10 mouse cellular contexts compared by ENCODE assay signal in genomic region chr6:146686463-146687196, GRCm38 (mm10). TPM values are rescaled to one million over a fixed set of nuclear protein-coding genes. Genes with fewer than 3 reads are reported as not detected.
DNase-seq lines count a peak whose midpoint lies in the region; ATAC-seq and TF ChIP-seq lines count a peak whose summit lies in the region.
"Had no signal": no experiment of that assay in that cellular context is flagged by ENCODE, and none has a peak within 500 bp of the region (broad histone marks: within the 10 kb centered on the region; RNA-seq: fewer than 3 reads in every experiment).

No protein-coding gene starts in this region.

- no peak overlapping the region for H3K4me3 ChIP-seq in heart, embryonic 13.5 days
- H3K4me3 ChIP-seq in intestine, postnatal 0 days (ENCODE audit: low read depth, low read length) = no peak overlapping the region
- H3K4me3 ChIP-seq: hindbrain, embryonic 12.5 days; liver, embryonic 15.5 days had no signal

- H3K36me3 ChIP-seq in heart, embryonic 13.5 days = no peaks in the 10 kb centered on the region
- H3K36me3 ChIP-seq in intestine, postnatal 0 days (ENCODE audit: control insufficient read depth, insufficient read depth) = no peaks in the 10 kb centered on the region
- H3K36me3 ChIP-seq: hindbrain, embryonic 12.5 days; liver, embryonic 15.5 days had no signal

- H3K27me3 ChIP-seq in heart, embryonic 13.5 days (replicated peaks) = no peaks in the 10 kb centered on the region
- H3K27me3 ChIP-seq in intestine, postnatal 0 days (replicated peaks; ENCODE audit: control insufficient read depth, insufficient read depth, low read length) = no peaks in the 10 kb centered on the region
- H3K27me3 ChIP-seq: hindbrain, embryonic 12.5 days; liver, embryonic 15.5 days had no signal

- peaks cover 46% of the 10 kb centered on the region for H3K4me1 ChIP-seq in heart, embryonic 13.5 days
- H3K4me1 ChIP-seq in intestine, postnatal 0 days (replicated peaks; ENCODE audit: control insufficient read depth, insufficient read depth, low read length) = no peaks in the 10 kb centered on the region
- H3K4me1 ChIP-seq: hindbrain, embryonic 12.5 days had no signal

- H3K9me3 ChIP-seq in heart, embryonic 13.5 days = peaks cover 9% of the 10 kb centered on the region
- no peaks in the 10 kb centered on the region for H3K9me3 ChIP-seq in intestine, postnatal 0 days (ENCODE audit: control insufficient read depth)
- H3K9me3 ChIP-seq: hindbrain, embryonic 12.5 days; liver, embryonic 15.5 days had no signal

- no peak for TF ChIP-seq CTCF in intestine, postnatal 0 days (IDR thresholded peaks at IDR 0.05; ENCODE audit: low read depth)

- WGBS in heart, embryonic 13.5 days = 45% methylated on average over 5 of the region's 5 CpGs
- 70% methylated on average over 5 of the region's 5 CpGs for WGBS in intestine, postnatal 0 days

- H3K4me2 ChIP-seq in heart, embryonic 13.5 days = peak overlapping the region; percentile 45
- H3K4me2 ChIP-seq in intestine, postnatal 0 days (replicated peaks; ENCODE audit: low read depth) = peak overlapping the region; percentile 28; the same call in 1 of the 2 replicates
- H3K4me2 ChIP-seq: hindbrain, embryonic 12.5 days had no signal

- ATAC-seq in heart, embryonic 13.5 days (ENCODE audit: extremely low read depth, insufficient number of reproducible peaks, low FRiP score, low TSS enrichment) = peak; percentile 31; the same call in 1 of the 2 replicates
- ATAC-seq in intestine, postnatal 0 days = peak; percentile 47

- peak overlapping the region; percentile 98 for H3K27ac ChIP-seq in heart, embryonic 13.5 days (replicated peaks)
- H3K27ac ChIP-seq in intestine, postnatal 0 days (ENCODE audit: low read depth, low read length) = no peak overlapping the region
- H3K27ac ChIP-seq: hindbrain, embryonic 12.5 days; liver, embryonic 15.5 days had no signal

- DNase-seq in heart, adult 9 months (ENCODE audit: low spot score in 2 of 2) = no peak
- DNase-seq in T-cell, adult 2 months (ENCODE audit: low spot score) = peak; percentile 3
- peak; percentile 41 to 50 for DNase-seq in natural killer cell, adult 2 months (ENCODE audit: low spot score in 2 of 2)
- DNase-seq in frontal cortex, postnatal 10 days (ENCODE audit: low spot score in 2 of 2) = no peak
- no peak for DNase-seq in Muller cell, postnatal 12 days (ENCODE audit: inconsistent ontology term)
- no peak for DNase-seq in ovary, postnatal 36 days (ENCODE audit: low spot score)

- peak overlapping the region; percentile 71 for H3K9ac ChIP-seq in heart, embryonic 13.5 days
- H3K9ac ChIP-seq in intestine, postnatal 0 days (ENCODE audit: low read depth, low read length) = no peak overlapping the region
- H3K9ac ChIP-seq: hindbrain, embryonic 12.5 days; liver, embryonic 15.5 days had no signal

RNA-seq across cellular contexts. Expression of gene Stk38l, which starts 38.2 kb away (rescaled TPM):
- polyA plus RNA-seq in heart, embryonic 13.5 days (2015; fragmentation: Nextera tagmentation; extraction: Ambion mirVana) = 37.9 and 41.4 TPM in 2 replicates
- 11.6 and 13.4 TPM in 2 replicates for polyA plus RNA-seq in intestine, postnatal 0 days (2015; fragmentation: Nextera tagmentation; extraction: Ambion mirVana)

RNA-seq across cellular contexts. Expression of gene Tm7sf3, which starts 44.0 kb away (rescaled TPM):
- polyA plus RNA-seq in heart, embryonic 13.5 days (2015; fragmentation: Nextera tagmentation; extraction: Ambion mirVana) = 36.4 and 38.9 TPM in 2 replicates
- polyA plus RNA-seq in intestine, postnatal 0 days (2015; fragmentation: Nextera tagmentation; extraction: Ambion mirVana) = 58.7 and 61.9 TPM in 2 replicates

RNA-seq across cellular contexts. Expression of gene Med21, which starts 44.3 kb away (rescaled TPM):
- polyA plus RNA-seq in heart, embryonic 13.5 days (2015; fragmentation: Nextera tagmentation; extraction: Ambion mirVana) = 139 and 155 TPM in 2 replicates
- 87.5 and 87.6 TPM in 2 replicates for polyA plus RNA-seq in intestine, postnatal 0 days (2015; fragmentation: Nextera tagmentation; extraction: Ambion mirVana)

Comparison
In these comparisons a context has a peak if more than half of its experiments do, and no peak if none do; other contexts are left out.
1. DNase-seq: peak in T-cell, adult 2 months (single experiment) and natural killer cell, adult 2 months (2 of 2); none in heart, adult 9 months (0 of 2), frontal cortex, postnatal 10 days (0 of 2), Muller cell, postnatal 12 days (single experiment) and ovary, postnatal 36 days (single experiment).